Mouse (Mus musculus) embryonic facial prominence, embryonic 11.5 days (tissue): ENCODE measurements around the gene Pigp. TPM values are rescaled to one million over a fixed set of nuclear protein-coding genes. Genes with fewer than 3 reads are reported as not detected.

Source experiments
- ATAC-seq: fragments of 200-750 bp; cut with Nextera tagmentation; replicated peaks from 2 replicates; pipeline ENCODE4 v1.8.0; 2017; ENCODE audit warnings: low read depth; ENCODE audit not compliant: insufficient number of reproducible peaks, low FRiP score, low TSS enrichment
- DNase-seq: peaks from one replicate; pipeline ENCODE4 v3.0.0-alpha.2; 2015; ENCODE audit warnings: low spot score
- H3K27ac ChIP-seq: fragments of 300-500 bp; sonication (generic); replicated peaks from 2 replicates; pipeline ENCODE4 v1.5.1; 2014; ENCODE audit warnings: mild to moderate bottlenecking, low read depth, low read length, control low read depth
- H3K27me3 ChIP-seq: fragments of 300-500 bp; sonication (generic); 2 replicates; pipeline ENCODE4 v1.6.1; 2014; ENCODE audit warnings: mild to moderate bottlenecking, low read length, moderate library complexity, mixed read lengths; ENCODE audit not compliant: control insufficient read depth, insufficient read depth
- H3K36me3 ChIP-seq: fragments of 300-500 bp; sonication (generic); replicated peaks from 2 replicates; pipeline ENCODE4 v1.6.1; 2014; ENCODE audit warnings: low read depth, mild to moderate bottlenecking, low read length, moderate library complexity, mixed read lengths; ENCODE audit not compliant: control insufficient read depth, insufficient read depth
- H3K4me1 ChIP-seq: fragments of 300-500 bp; sonication (generic); 2 replicates; pipeline ENCODE4 v1.6.1; 2014; ENCODE audit warnings: low read length, mixed read lengths; ENCODE audit not compliant: control insufficient read depth, insufficient read depth
- H3K4me2 ChIP-seq: fragments of 300-500 bp; sonication (generic); 2 replicates; pipeline ENCODE4 v1.6.1; 2014; ENCODE audit warnings: low read depth, mild to moderate bottlenecking, control low read depth, low read length, moderate library complexity
- H3K4me3 ChIP-seq: fragments of 300-500 bp; sonication (generic); 2 replicates; pipeline ENCODE4 v1.5.1; 2014; ENCODE audit warnings: low read depth, low read length, control low read depth
- H3K9ac ChIP-seq: fragments of 300-500 bp; sonication (generic); replicated peaks from 2 replicates; pipeline ENCODE4 v1.6.1; 2014; ENCODE audit warnings: mild to moderate bottlenecking, control low read depth, low read length
- H3K9me3 ChIP-seq: fragments of 300-500 bp; sonication (generic); replicated peaks from 2 replicates; pipeline ENCODE4 v1.6.1; 2016; ENCODE audit warnings: mild to moderate bottlenecking, low read length, inconsistent platforms, mixed read lengths; ENCODE audit not compliant: control insufficient read depth
- WGBS: fragments of 180-500 bp; shearing (Covaris S2); extraction: QIAGEN DNeasy Blood & Tissue Kit; methylation state at CpG from one replicate; pipeline ENCODE4 v1.1.7; 2014; 5-methylcytosine and 5-hydroxymethylcytosine counted together
- polyA plus RNA-seq: library from polyadenylated mRNA; unstranded; fragments of >200 nt; fragmentation: Nextera tagmentation; extraction: Ambion mirVana; gene quantifications from 2 replicates; pipeline ENCODE4 v1.2.1, GENCODE M21; 2014

Gene Pigp
- polyA plus RNA-seq, 1 experiment from 2014 or later: 79.1 TPM

GRCm38 (mm10) chr16:94399141-94399540, 27.5 kb upstream of the Pigp start:
- Histone ChIP-seq H3K9me3 (no peaks in the 10 kb centered on the region), H3K36me3 (no peaks in the 10 kb centered on the region), H3K9ac (no peak overlapping the region), H3K4me2 (no peak overlapping the region), H3K4me3 (no peak overlapping the region), H3K27ac (no peak overlapping the region), H3K4me1 (no peaks in the 10 kb centered on the region), H3K27me3 (no peaks in the 10 kb centered on the region)
- 92% methylated on average over 2 of the region's 2 CpGs for WGBS
- DNase-seq (no peak), ATAC-seq (no peak)

GRCm38 (mm10) chr16:94396641-94397040, 25.0 kb upstream of the Pigp start:
- no peak for DNase-seq

GRCm38 (mm10) chr16:94395051-94395450, 23.4 kb upstream of the Pigp start:
- no peaks in the 10 kb centered on the region for H3K36me3 ChIP-seq
- no peaks in the 10 kb centered on the region for H3K9me3 ChIP-seq
- no peak overlapping the region for H3K27ac ChIP-seq
- no peaks in the 10 kb centered on the region for H3K4me1 ChIP-seq
- 70% methylated on average over 3 of the region's 3 CpGs for WGBS
- ATAC-seq: no peak
- H3K4me2 ChIP-seq: no peak overlapping the region
- no peaks in the 10 kb centered on the region for H3K27me3 ChIP-seq
- no peak overlapping the region for H3K4me3 ChIP-seq
- H3K9ac ChIP-seq: no peak overlapping the region
- DNase-seq: no peak

More at GRCm38 (mm10) chr16:94396641-94397040, 25.0 kb upstream of the Pigp start:
- Histone ChIP-seq H3K9me3 (no peaks in the 10 kb centered on the region), H3K36me3 (no peaks in the 10 kb centered on the region), H3K4me2 (no peak overlapping the region), H3K4me3 (no peak overlapping the region), H3K9ac (no peak overlapping the region), H3K27ac (no peak overlapping the region), H3K27me3 (no peaks in the 10 kb centered on the region), H3K4me1 (no peaks in the 10 kb centered on the region)
- 77% methylated on average over 7 of the region's 7 CpGs for WGBS
- no peak for ATAC-seq

- H3K9ac ChIP-seq: no peak overlapping the region
- no peak overlapping the region for H3K27ac ChIP-seq
- H3K27me3 ChIP-seq: no peaks in the 10 kb centered on the region
- ATAC-seq (no peak), DNase-seq (no peak)
- H3K4me1 ChIP-seq: no peaks in the 10 kb centered on the region
- H3K4me2 ChIP-seq: no peak overlapping the region
- H3K4me3 ChIP-seq: no peak overlapping the region
- 91% methylated on average over 4 of the region's 4 CpGs for WGBS
- H3K36me3 ChIP-seq: no peaks in the 10 kb centered on the region
- no peaks in the 10 kb centered on the region for H3K9me3 ChIP-seq
Observed at GRCm38 (mm10) chr16:94392299-94392698, 20.7 kb upstream of the Pigp start.

DNA sequence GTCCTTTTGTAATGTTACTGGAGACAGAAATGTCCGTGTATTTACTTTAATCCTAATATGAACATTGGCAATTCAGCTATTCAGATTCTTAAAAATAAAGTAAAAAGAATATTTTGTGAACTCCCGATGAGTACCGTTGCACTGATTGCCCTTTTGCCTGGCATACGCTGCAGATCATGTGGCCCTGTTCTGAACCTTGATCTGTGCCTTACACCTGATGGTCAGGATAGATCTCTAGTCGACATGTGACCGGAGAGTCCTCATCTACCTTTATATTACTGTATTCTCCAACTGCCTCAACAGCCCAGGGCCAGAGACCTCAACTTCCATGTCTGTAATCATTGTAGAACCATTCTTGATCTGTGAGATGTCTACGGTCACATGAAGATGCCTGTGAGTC, 16.0 kb upstream of the Pigp start:
- ATAC-seq (no peak), DNase-seq (no peak)
- H3K27ac ChIP-seq: no peak overlapping the region
- H3K4me2 ChIP-seq: no peak overlapping the region
- H3K9me3 ChIP-seq: no peaks in the 10 kb centered on the region
- H3K9ac ChIP-seq: no peak overlapping the region
- no peaks in the 10 kb centered on the region for H3K36me3 ChIP-seq
- no peaks in the 10 kb centered on the region for H3K27me3 ChIP-seq
- WGBS: 94% methylated on average over 7 of the region's 7 CpGs
- no peaks in the 10 kb centered on the region for H3K4me1 ChIP-seq
- no peak overlapping the region for H3K4me3 ChIP-seq

- Histone ChIP-seq H3K4me1 (no peaks in the 10 kb centered on the region), H3K4me3 (no peak overlapping the region), H3K36me3 (no peaks in the 10 kb centered on the region), H3K27me3 (no peaks in the 10 kb centered on the region), H3K4me2 (no peak overlapping the region), H3K9me3 (no peaks in the 10 kb centered on the region), H3K27ac (no peak overlapping the region), H3K9ac (no peak overlapping the region)
- ATAC-seq (no peak), DNase-seq (no peak)
- WGBS: 94% methylated on average over 3 of the region's 3 CpGs
Observed at GRCm38 (mm10) chr16:94383277-94383676, 11.6 kb upstream of the Pigp start.

- Histone ChIP-seq H3K9ac (no peak overlapping the region), H3K4me1 (no peaks in the 10 kb centered on the region), H3K9me3 (no peaks in the 10 kb centered on the region), H3K27me3 (no peaks in the 10 kb centered on the region), H3K4me2 (no peak overlapping the region), H3K27ac (no peak overlapping the region), H3K4me3 (no peak overlapping the region), H3K36me3 (no peaks in the 10 kb centered on the region)
- 85% methylated on average over 1 of the region's 1 CpGs for WGBS
- ATAC-seq (no peak), DNase-seq (no peak)
Observed at GRCm38 (mm10) chr16:94379386-94379785, 7.7 kb upstream of the Pigp start.

DNA sequence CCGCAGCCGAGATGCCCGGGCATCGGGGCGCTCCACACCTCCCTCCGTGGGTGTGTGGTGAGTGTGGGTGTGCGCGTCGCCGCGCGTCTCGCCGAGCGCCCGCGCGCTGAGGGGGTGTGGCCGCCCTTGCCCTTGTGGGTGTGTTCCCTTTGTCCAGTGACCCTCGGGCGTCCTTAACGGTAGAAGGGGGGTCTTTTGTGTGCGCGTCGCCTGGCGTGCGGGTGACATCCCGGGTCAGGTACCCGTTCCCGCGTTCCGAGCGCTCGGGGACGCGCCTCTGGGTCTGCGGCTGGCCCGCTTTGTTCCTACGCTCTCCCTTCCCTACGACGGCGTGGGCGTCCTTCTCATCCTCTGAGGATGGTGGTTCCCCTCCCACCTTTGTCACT, 734 bp downstream of the Pigp start:
- peak; percentile 81 for ATAC-seq
- H3K4me2 ChIP-seq: peak overlapping the region; percentile 57
- under 1% methylated on average over 43 of the region's 43 CpGs for WGBS
- no peaks in the 10 kb centered on the region for H3K9me3 ChIP-seq
- no peaks in the 10 kb centered on the region for H3K27me3 ChIP-seq
- peak overlapping the region; percentile 95 for H3K4me3 ChIP-seq
- peak overlapping the region; percentile 96 for H3K27ac ChIP-seq
- H3K36me3 ChIP-seq: no peaks in the 10 kb centered on the region
- H3K4me1 ChIP-seq: 0 out of 2 replicates have a peak, but pooled peaks cover 2% of the 10 kb centered on the region
- no peak for DNase-seq
- peak overlapping the region; percentile 97 for H3K9ac ChIP-seq
